Mouse (Mus musculus) neural tube, embryonic 14.5 days (tissue): ENCODE data around the gene Mtrex. TPM values are rescaled to one million over a fixed set of nuclear protein-coding genes. Genes with fewer than 3 reads are reported as not detected.

ENCODE experiments used
- ATAC-seq: fragments of 200-750 bp; cut with Nextera tagmentation; 2 replicates; pipeline ENCODE4 v1.8.0; 2017; ENCODE audit warnings: low read depth, mild to moderate bottlenecking, moderate TSS enrichment, moderate library complexity
- H3K27ac ChIP-seq: fragments of 300-500 bp; sonication (generic); 2 replicates; pipeline ENCODE4 v1.5.1; 2014; ENCODE audit warnings: low read depth, mild to moderate bottlenecking, control low read depth, low read length, moderate library complexity, mixed read lengths
- H3K27me3 ChIP-seq: fragments of 300-500 bp; sonication (generic); 2 replicates; pipeline ENCODE4 v1.6.1; 2014; ENCODE audit warnings: low read length; ENCODE audit not compliant: control insufficient read depth, insufficient read depth
- H3K36me3 ChIP-seq: fragments of 300-500 bp; sonication (generic); 2 replicates; pipeline ENCODE4 v1.6.1; 2014; ENCODE audit warnings: low read length, mixed read lengths; ENCODE audit not compliant: control insufficient read depth, insufficient read depth
- H3K4me1 ChIP-seq: fragments of 300-500 bp; sonication (generic); 2 replicates; pipeline ENCODE4 v1.6.1; 2014; ENCODE audit warnings: low read length; ENCODE audit not compliant: control insufficient read depth, insufficient read depth
- H3K4me2 ChIP-seq: fragments of 300-500 bp; sonication (generic); 2 replicates; pipeline ENCODE4 v1.6.1; 2014; ENCODE audit warnings: mild to moderate bottlenecking, low read depth, low read length, control low read depth
- H3K4me3 ChIP-seq: fragments of 300-500 bp; sonication (generic); 2 replicates; pipeline ENCODE4 v1.5.1; 2014; ENCODE audit warnings: low read depth, low read length, control low read depth, mixed read lengths
- H3K9ac ChIP-seq: fragments of 300-500 bp; sonication (generic); replicated peaks from 2 replicates; pipeline ENCODE4 v1.6.1; 2014; ENCODE audit warnings: low read depth, mild to moderate bottlenecking, control low read depth, low read length, mixed read lengths
- H3K9me3 ChIP-seq: fragments of 300-500 bp; sonication (generic); 2 replicates; pipeline ENCODE4 v1.6.1; 2016; ENCODE audit warnings: low read length; ENCODE audit not compliant: control insufficient read depth
- WGBS: fragments of 180-500 bp; shearing (Covaris S2); extraction: QIAGEN DNeasy Blood & Tissue Kit; methylation state at CpG from one replicate; pipeline ENCODE4 v1.1.7; 2014; 5-methylcytosine and 5-hydroxymethylcytosine counted together
- polyA plus RNA-seq: library from polyadenylated mRNA; unstranded; fragments of >200 nt; fragmentation: Nextera tagmentation; extraction: Ambion mirVana; gene quantifications from 2 replicates; pipeline ENCODE4 v1.2.1, GENCODE M21; 2014

Gene Mtrex
- polyA plus RNA-seq, 1 experiment from 2014 or later: 66.8 TPM

DNA sequence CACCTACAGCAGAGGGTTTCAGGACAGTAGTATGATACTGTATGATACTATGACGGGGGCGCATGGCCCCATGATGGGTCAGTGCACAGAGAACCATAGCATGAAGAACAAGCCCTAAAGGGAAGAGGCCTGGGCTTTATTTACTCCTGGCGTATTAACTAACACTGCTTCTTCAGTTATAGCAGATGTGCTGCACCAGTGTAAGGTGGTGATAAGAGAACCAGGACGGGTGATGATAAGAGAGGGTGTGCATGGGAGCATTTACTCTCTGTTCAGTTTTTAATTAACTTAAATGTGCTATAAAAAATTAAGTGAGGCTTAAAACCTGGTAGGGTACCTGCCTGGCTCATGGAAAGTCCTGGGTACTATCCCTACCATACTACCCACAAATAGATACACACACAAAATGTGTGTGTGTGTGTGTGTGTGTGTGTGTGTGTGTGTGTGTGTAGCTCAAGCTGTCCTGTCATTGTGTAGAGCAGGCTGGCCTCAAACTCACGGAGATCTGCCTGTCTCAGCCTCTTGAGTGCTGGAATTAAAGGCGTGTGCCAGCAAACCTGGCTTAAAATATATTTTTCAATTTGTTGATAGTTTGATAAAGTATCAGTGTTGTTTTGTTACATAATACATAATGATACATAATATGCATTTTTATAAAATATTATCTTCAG lies 88.5 kb downstream of the Mtrex start:
- Histone ChIP-seq H3K4me1 (peaks cover 2% of the 10 kb centered on the region; the same call in 1 of the 2 replicates), H3K27me3 (no peaks in the 10 kb centered on the region), H3K4me3 (no peak overlapping the region), H3K9me3 (no peaks in the 10 kb centered on the region), H3K36me3 (no peaks in the 10 kb centered on the region), H3K9ac (no peak overlapping the region), H3K27ac (no peak overlapping the region), H3K4me2 (no peak overlapping the region)
- 93% methylated on average over 6 of the region's 6 CpGs for WGBS
- ATAC-seq: 0 out of 2 replicates have a peak, but pooled peaks have one; percentile 31

DNA sequence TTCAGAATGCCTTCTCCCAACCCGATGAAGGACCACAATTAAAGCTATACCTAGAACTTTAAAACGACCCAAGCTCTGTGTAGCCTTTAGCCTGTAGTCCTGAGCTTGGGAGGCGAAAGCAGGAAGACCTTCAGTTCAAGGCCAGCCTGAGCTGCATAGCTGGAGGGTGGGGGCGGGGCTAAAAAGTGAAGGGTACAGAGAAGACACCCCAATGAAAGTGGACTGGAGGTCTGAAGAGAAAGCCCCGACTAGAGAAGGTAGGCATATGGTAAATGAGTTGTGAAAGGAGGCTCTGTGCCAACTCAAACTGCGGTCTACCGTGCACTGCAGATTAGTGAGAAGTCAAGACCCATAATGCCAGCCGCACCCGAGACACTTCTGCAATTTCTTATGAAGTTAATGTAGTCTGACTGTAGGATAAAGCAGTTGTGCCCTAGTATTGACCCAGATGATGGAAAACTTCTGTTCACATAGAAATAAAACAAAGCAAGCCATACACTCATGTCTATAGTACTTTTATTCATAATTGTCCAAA lies 89.5 kb downstream of the Mtrex start:
- H3K4me3 ChIP-seq: no peak overlapping the region
- H3K27me3 ChIP-seq: no peaks in the 10 kb centered on the region
- H3K36me3 ChIP-seq: no peaks in the 10 kb centered on the region
- H3K27ac ChIP-seq: no peak overlapping the region
- H3K9me3 ChIP-seq: no peaks in the 10 kb centered on the region
- H3K9ac ChIP-seq: no peak overlapping the region
- 90% methylated on average over 9 of the region's 9 CpGs for WGBS
- no peak overlapping the region for H3K4me2 ChIP-seq
- peaks cover 8% of the 10 kb centered on the region; the same call in 1 of the 2 replicates for H3K4me1 ChIP-seq
- no peak for ATAC-seq

DNA sequence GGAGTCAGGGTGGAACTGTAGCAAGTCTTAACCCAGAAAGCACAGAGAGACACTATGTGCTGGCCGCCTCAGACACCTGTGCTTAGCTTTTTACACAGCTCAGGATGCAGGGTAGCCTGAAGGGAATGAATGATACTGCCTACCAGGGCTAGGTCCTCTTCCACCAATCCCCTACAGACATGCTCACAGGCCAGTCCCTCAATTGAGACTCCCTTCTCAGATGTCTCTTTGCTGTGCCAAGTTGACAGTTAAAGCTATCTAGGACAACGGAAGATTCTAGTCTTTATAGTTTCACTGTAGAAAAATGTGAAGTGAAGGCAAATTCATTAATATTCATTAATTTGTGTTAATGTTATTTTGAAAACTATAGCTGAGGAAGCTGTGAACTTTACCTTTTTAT lies 90.2 kb downstream of the Mtrex start:
- no peak for ATAC-seq
- Histone ChIP-seq H3K4me2 (no peak overlapping the region), H3K27me3 (no peaks in the 10 kb centered on the region), H3K36me3 (no peaks in the 10 kb centered on the region), H3K9me3 (no peaks in the 10 kb centered on the region), H3K27ac (no peak overlapping the region), H3K4me3 (no peak overlapping the region), H3K4me1 (peaks cover 8% of the 10 kb centered on the region; the same call in 1 of the 2 replicates), H3K9ac (no peak overlapping the region)
- 93% methylated on average over 2 of the region's 2 CpGs for WGBS

DNA sequence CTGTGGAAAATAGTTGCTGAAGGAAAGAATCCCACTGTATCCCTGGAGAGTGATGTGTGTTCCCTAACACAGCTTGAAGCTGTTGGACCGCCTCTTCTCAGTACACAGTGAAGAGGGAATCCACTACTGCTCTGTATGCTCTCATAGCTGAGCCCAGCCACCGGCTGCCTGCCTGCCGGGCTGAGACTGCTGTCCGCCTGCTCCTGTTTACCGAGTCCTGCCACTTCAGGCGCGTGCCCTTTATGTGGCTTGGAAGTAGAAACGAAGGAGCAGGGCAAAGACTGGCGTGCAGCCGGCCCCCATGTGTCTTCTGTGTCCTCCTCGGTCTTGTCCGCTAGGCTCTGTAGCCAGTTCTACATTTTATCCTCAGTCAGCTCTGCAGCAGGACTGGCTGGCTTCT lies 92.1 kb downstream of the Mtrex start:
- no peak overlapping the region for H3K27ac ChIP-seq
- no peak overlapping the region for H3K9ac ChIP-seq
- H3K4me1 ChIP-seq: peaks cover 8% of the 10 kb centered on the region; the same call in 1 of the 2 replicates
- 38% methylated on average over 12 of the region's 12 CpGs for WGBS
- no peaks in the 10 kb centered on the region for H3K36me3 ChIP-seq
- peak; percentile 49; the same call in 1 of the 2 replicates for ATAC-seq
- no peaks in the 10 kb centered on the region for H3K27me3 ChIP-seq
- H3K9me3 ChIP-seq: no peaks in the 10 kb centered on the region
- H3K4me3 ChIP-seq: no peak overlapping the region
- H3K4me2 ChIP-seq: no peak overlapping the region

DNA sequence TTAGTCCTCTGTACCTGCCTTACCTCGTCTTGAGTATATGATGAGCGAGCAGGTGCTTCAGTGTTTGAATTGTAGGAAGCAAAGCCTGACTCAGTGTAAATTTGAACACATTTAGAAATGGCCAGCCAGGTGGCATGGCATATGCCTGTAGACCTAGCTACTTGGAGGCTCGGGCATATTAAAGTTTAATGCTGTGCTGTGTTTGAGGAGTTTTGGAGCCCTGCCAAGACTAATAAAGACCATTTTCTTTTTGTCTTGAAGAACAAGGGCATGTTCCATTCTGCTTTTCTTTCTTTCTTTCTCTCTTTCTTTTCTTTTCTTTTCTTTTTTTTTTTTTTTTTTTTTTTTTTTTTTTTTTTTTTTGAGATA lies 93.3 kb downstream of the Mtrex start:
- peaks cover 8% of the 10 kb centered on the region; the same call in 1 of the 2 replicates for H3K4me1 ChIP-seq
- no peak overlapping the region for H3K9ac ChIP-seq
- H3K4me3 ChIP-seq: no peak overlapping the region
- no peak overlapping the region for H3K4me2 ChIP-seq
- H3K27me3 ChIP-seq: no peaks in the 10 kb centered on the region
- peak; percentile 17; the same call in 1 of the 2 replicates for ATAC-seq
- no peaks in the 10 kb centered on the region for H3K9me3 ChIP-seq
- WGBS: 65% methylated on average over 3 of the region's 3 CpGs
- H3K27ac ChIP-seq: no peak overlapping the region
- no peaks in the 10 kb centered on the region for H3K36me3 ChIP-seq

DNA sequence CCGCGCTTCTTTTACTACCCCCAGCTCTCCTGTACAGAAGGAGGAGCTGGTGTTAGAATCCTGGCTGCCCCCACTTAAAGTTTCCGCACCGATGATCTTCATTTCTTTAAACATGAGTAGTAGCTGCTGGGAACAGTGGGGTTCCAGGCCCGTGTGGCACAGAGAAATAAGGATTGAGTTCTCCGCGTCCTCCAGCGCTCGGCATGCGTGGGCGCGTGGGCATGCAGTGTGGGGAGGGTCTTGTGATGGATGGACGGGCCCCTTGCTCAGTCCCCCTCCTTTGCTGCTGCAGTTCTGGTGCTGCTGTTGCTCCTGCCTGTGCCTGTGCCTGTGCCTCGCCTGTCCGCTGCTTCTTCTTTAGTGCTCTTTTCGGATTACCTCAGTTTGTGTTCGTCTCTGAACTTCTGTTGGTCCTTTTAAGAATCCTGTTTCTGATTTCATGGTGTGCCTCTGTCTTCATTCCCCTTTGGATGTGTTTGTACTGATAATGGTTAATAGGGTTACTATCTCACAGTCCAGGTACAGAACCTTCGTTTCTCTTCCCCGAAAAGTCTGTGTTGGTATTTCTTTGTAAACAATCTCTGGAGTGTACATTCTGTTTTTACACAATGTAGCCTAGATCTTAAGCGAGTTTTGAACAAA lies 93.8 kb downstream of the Mtrex start:
- ATAC-seq: peak; percentile 49; the same call in 1 of the 2 replicates
- Histone ChIP-seq H3K4me2 (no peak overlapping the region), H3K9ac (no peak overlapping the region), H3K27ac (no peak overlapping the region), H3K4me1 (peaks cover 8% of the 10 kb centered on the region; the same call in 1 of the 2 replicates), H3K9me3 (no peaks in the 10 kb centered on the region), H3K27me3 (no peaks in the 10 kb centered on the region), H3K36me3 (no peaks in the 10 kb centered on the region), H3K4me3 (no peak overlapping the region)
- 59% methylated on average over 20 of the region's 20 CpGs for WGBS

DNA sequence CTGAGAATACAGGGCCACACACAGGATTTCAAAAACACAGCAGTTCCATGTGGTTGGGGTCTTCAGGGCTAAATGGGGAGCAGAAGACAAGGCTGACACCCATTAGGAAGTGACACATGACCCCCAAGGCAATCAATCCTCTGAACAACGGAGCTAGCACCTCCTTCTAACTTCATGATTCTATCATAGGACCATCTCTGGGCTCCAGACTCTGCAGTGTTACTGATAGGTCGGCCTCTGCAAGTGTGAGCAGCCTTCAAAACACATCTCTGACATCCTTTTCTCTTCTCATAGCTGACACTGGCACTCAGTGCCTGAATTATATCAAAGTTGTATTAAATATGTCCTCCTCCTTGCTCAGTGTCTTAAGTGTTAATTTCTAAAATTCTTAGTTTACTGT lies 94.6 kb downstream of the Mtrex start:
- no peak for ATAC-seq
- 47% methylated on average over 2 of the region's 2 CpGs for WGBS

DNA sequence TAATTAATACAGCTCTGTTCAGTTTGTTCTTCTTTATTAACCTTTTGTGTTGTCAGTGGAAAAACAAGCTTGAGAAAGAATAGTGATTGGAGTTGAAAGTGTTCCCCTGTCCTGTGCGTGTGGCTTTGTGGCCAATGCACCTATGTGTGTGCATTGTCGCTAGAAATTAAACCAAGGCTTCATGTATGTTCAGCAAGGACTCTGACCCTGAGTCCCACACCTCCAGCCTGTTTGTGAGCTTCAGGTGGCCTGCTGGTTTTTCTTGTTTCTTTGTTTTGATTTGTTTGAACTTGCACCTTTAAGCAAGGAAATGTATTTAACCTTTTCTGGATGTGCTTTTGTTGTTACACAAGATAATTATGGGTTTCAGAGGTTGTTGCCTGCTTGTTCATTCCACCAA lies 97.6 kb downstream of the Mtrex start:
- Histone ChIP-seq H3K27me3 (no peaks in the 10 kb centered on the region), H3K4me1 (peaks cover 8% of the 10 kb centered on the region; the same call in 1 of the 2 replicates), H3K4me3 (no peak overlapping the region), H3K27ac (no peak overlapping the region), H3K4me2 (no peak overlapping the region), H3K36me3 (no peaks in the 10 kb centered on the region), H3K9ac (no peak overlapping the region), H3K9me3 (no peaks in the 10 kb centered on the region)
- WGBS: 93% methylated on average over 2 of the region's 2 CpGs
- ATAC-seq: no peak

More for the DNA sequence above, 94.6 kb downstream of the Mtrex start:
- no peak overlapping the region for H3K4me3 ChIP-seq
- H3K36me3 ChIP-seq: no peaks in the 10 kb centered on the region
- no peaks in the 10 kb centered on the region for H3K27me3 ChIP-seq
- H3K9ac ChIP-seq: no peak overlapping the region
- peaks cover 8% of the 10 kb centered on the region; the same call in 1 of the 2 replicates for H3K4me1 ChIP-seq
- no peaks in the 10 kb centered on the region for H3K9me3 ChIP-seq
- H3K27ac ChIP-seq: no peak overlapping the region
- no peak overlapping the region for H3K4me2 ChIP-seq

DNA sequence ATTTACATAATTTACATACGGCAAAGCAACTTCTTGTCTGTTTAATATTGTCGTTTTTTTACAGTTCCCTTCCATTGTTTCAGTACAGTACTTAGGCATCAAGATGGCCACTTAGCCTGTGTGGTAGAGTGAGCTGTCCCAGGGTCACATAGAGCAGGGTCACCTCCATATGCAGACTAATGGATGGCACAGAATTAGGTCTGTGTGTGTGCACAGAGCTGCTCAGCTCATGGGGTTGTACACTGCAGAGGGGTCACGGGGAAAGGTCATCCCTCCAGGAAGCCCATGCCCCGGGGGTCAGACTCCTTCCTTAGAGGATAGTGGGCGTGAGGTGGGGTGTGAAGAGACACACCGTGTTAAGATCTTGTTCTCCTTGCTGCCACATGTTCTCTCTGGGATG lies 101.7 kb downstream of the Mtrex start:
- ATAC-seq: no peak
- Histone ChIP-seq H3K4me3 (no peak overlapping the region), H3K9me3 (no peaks in the 10 kb centered on the region), H3K4me2 (no peak overlapping the region), H3K4me1 (no peaks in the 10 kb centered on the region), H3K27ac (no peak overlapping the region), H3K36me3 (no peaks in the 10 kb centered on the region), H3K27me3 (no peaks in the 10 kb centered on the region), H3K9ac (no peak overlapping the region)
- 61% methylated on average over 6 of the region's 6 CpGs for WGBS
